Mouse (Mus musculus) C2C12 (cell line): Measurements from ENCODE around the gene Gm21974. TPM values are rescaled to one million over a fixed set of nuclear protein-coding genes. Genes with fewer than 3 reads are reported as not detected.

Source experiments
- H3K27me3 ChIP-seq: one replicate; pipeline ENCODE4 v1.6.1; 2011; ENCODE audit not compliant: control insufficient read depth, insufficient read depth, insufficient read length
- H3K36me3 ChIP-seq: one replicate; pipeline ENCODE4 v1.6.1; 2011; ENCODE audit not compliant: control insufficient read depth, insufficient read depth
- H3K4me3 ChIP-seq: one replicate; pipeline ENCODE4 v1.5.1; 2011; ENCODE audit warnings: mild to moderate bottlenecking, control low read depth; ENCODE audit not compliant: poor library complexity, insufficient read depth, severe bottlenecking
- H3K79me2 ChIP-seq: one replicate; pipeline ENCODE4 v1.6.1; 2011; ENCODE audit not compliant: control insufficient read depth, insufficient read depth
- H3K79me3 ChIP-seq: one replicate; pipeline ENCODE4 v1.6.1; 2011; ENCODE audit warnings: low read depth, control low read depth
- H3ac ChIP-seq: one replicate; pipeline ENCODE3; 2011; ENCODE audit warnings: low read depth; ENCODE audit not compliant: control insufficient read depth, insufficient read length
- CEBPB ChIP-seq: IDR thresholded peaks from one replicate; pipeline ENCODE4 v1.6.1; 2011; ENCODE audit warnings: low read depth, mild to moderate bottlenecking, control low read depth, moderate library complexity
- CTCF ChIP-seq: IDR thresholded peaks from one replicate; pipeline ENCODE4 v1.5.1; 2011; ENCODE audit not compliant: control insufficient read depth, insufficient read depth, insufficient read length
- FOSL1 ChIP-seq: IDR thresholded peaks from one replicate; pipeline ENCODE4 v1.8.0; 2011; ENCODE audit warnings: mild to moderate bottlenecking, low read length; ENCODE audit not compliant: poor library complexity, insufficient read depth, severe bottlenecking
- MAX ChIP-seq: IDR thresholded peaks from one replicate; pipeline ENCODE4 v1.6.1; 2011; ENCODE audit warnings: mild to moderate bottlenecking, control low read depth
- MYOD1 ChIP-seq: IDR thresholded peaks from one replicate; pipeline ENCODE4 v1.6.1; 2011; ENCODE audit warnings: low read depth; ENCODE audit not compliant: control insufficient read depth, insufficient read length
- MYOG ChIP-seq: IDR thresholded peaks from one replicate; pipeline ENCODE4 v1.6.1; 2011; ENCODE audit not compliant: control insufficient read depth, insufficient read length; ENCODE audit errors: extremely low read depth
- USF1 ChIP-seq: IDR thresholded peaks from one replicate; pipeline ENCODE4 v1.6.1; 2011; ENCODE audit warnings: low read depth, mild to moderate bottlenecking, control low read depth, moderate library complexity
- polyA plus RNA-seq: library from polyadenylated mRNA; unstranded; fragments of >200 nt; fragmentation: generic; extraction: Trizol; gene quantifications from one replicate; pipeline ENCODE4 v1.2.1, GENCODE M21; 2012; ENCODE audit warnings: missing spikeins

The Gm21974 gene
- polyA plus RNA-seq, 1 experiment = not detected

- no peaks in the 10 kb centered on the region for H3K79me3 ChIP-seq
- no peak overlapping the region for H3K4me3 ChIP-seq
- no peaks in the 10 kb centered on the region for H3K36me3 ChIP-seq
- no peak overlapping the region for H3ac ChIP-seq
- no peaks in the 10 kb centered on the region for H3K79me2 ChIP-seq
- TF ChIP-seq MYOG (no peak), MAX (no peak), MYOD1 (no peak), USF1 (no peak), CTCF (no peak), FOSL1 (no peak), CEBPB (no peak)
- no peaks in the 10 kb centered on the region for H3K27me3 ChIP-seq
Measured at GRCm38 (mm10) chr7:127934075-127934474, 38.8 kb upstream of the Gm21974 start.

- H3K4me3 ChIP-seq = no peak overlapping the region
Measured at GRCm38 (mm10) chr7:127932273-127933031, 37.2 kb upstream of the Gm21974 start.

GRCm38 (mm10) chr7:127931351-127932135 is 36.3 kb upstream of the Gm21974 start:
- H3K4me3 ChIP-seq = no peak overlapping the region
- no peaks in the 10 kb centered on the region for H3K36me3 ChIP-seq
- no peak overlapping the region for H3ac ChIP-seq
- no peaks in the 10 kb centered on the region for H3K79me2 ChIP-seq
- TF ChIP-seq CEBPB (no peak), MAX (peak; percentile 37), MYOG (no peak), MYOD1 (no peak), FOSL1 (no peak), USF1 (peak; percentile 96)
- H3K79me3 ChIP-seq = no peaks in the 10 kb centered on the region
- no peaks in the 10 kb centered on the region for H3K27me3 ChIP-seq

More at GRCm38 (mm10) chr7:127932273-127933031, 37.2 kb upstream of the Gm21974 start:
- H3K27me3 ChIP-seq = no peaks in the 10 kb centered on the region
- no peaks in the 10 kb centered on the region for H3K79me3 ChIP-seq
- TF ChIP-seq MYOD1 (peak; percentile 90), USF1 (peak; percentile 56), MAX (peak; percentile 84), CTCF (no peak), FOSL1 (no peak)
- H3K36me3 ChIP-seq = no peaks in the 10 kb centered on the region
- no peak overlapping the region for H3ac ChIP-seq
- H3K79me2 ChIP-seq = no peaks in the 10 kb centered on the region

DNA sequence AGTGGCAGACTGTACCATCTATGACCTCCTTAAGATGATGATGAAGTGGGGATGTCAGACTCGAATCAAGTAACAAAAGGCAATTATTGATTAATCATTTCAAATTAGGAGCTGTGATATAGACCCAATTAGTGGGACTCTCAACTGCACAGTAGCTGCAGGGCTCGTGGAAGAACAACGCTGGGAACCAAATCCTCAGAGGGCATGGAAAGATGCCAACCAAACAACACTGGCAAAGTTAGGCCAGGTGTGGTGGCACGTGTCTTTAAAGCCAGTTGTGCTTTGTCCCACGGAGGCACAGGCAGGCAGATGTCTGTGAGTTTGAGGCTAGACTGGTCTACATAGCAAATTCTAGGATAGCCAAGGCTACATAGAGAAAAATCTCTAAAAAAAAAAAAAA is 35.4 kb upstream of the Gm21974 start:
- no peak overlapping the region for H3K4me3 ChIP-seq
- no peaks in the 10 kb centered on the region for H3K27me3 ChIP-seq
- no peaks in the 10 kb centered on the region for H3K79me2 ChIP-seq

GRCm38 (mm10) chr7:127929923-127930322 is 34.7 kb upstream of the Gm21974 start, which contains the start of gene Prss8:
Prss8 (minus strand) TSS chr7:127930104.
- Histone ChIP-seq H3ac (no peak within 1 kb of the TSS), H3K36me3 (no peaks in the 10 kb centered on the region), H3K79me2 (no peaks in the 10 kb centered on the region), H3K79me3 (no peaks in the 10 kb centered on the region), H3K27me3 (no peaks in the 10 kb centered on the region), H3K4me3 (no peak within 1 kb of the TSS)
- TF ChIP-seq CTCF = no peak
- TF ChIP-seq CEBPB = no peak
- TF ChIP-seq FOSL1 = no peak
- no peak for TF ChIP-seq MAX
- no peak for TF ChIP-seq MYOG
- no peak for TF ChIP-seq USF1
- no peak for TF ChIP-seq MYOD1

More for the DNA sequence above, 35.4 kb upstream of the Gm21974 start:
- no peaks in the 10 kb centered on the region for H3K36me3 ChIP-seq
- no peak for TF ChIP-seq CTCF
- H3K79me3 ChIP-seq = no peaks in the 10 kb centered on the region
- no peak overlapping the region for H3ac ChIP-seq
